Mouse (Mus musculus) neural tube, embryonic 11.5 days (tissue): ENCODE measurements around the gene Rabl2. TPM values are rescaled to one million over a fixed set of nuclear protein-coding genes. Genes with fewer than 3 reads are reported as not detected.

Source experiments
- ATAC-seq: fragments of 200-750 bp; cut with Nextera tagmentation; 2 replicates; pipeline ENCODE4 v1.8.0; 2017; ENCODE audit warnings: moderate number of reproducible peaks, mild to moderate bottlenecking, moderate TSS enrichment, moderate library complexity; ENCODE audit not compliant: insufficient read depth, low FRiP score, low TSS enrichment
- DNase-seq: peaks from one replicate; pipeline ENCODE4 v3.0.0-alpha.2; 2015; ENCODE audit warnings: low spot score
- H3K27ac ChIP-seq: fragments of 300-500 bp; sonication (generic); 2 replicates; pipeline ENCODE4 v1.5.1; 2014; ENCODE audit warnings: low read depth, mild to moderate bottlenecking, low read length
- H3K27me3 ChIP-seq: fragments of 300-500 bp; sonication (generic); 2 replicates; pipeline ENCODE4 v1.6.1; 2014; ENCODE audit warnings: mild to moderate bottlenecking, low read length, mixed read lengths; ENCODE audit not compliant: control insufficient read depth, insufficient read depth
- H3K36me3 ChIP-seq: fragments of 300-500 bp; sonication (generic); 2 replicates; pipeline ENCODE4 v1.6.1; 2014; ENCODE audit warnings: mild to moderate bottlenecking, low read length, moderate library complexity, mixed read lengths; ENCODE audit not compliant: control insufficient read depth, insufficient read depth
- H3K4me1 ChIP-seq: fragments of 300-500 bp; sonication (generic); 2 replicates; pipeline ENCODE4 v1.6.1; 2014; ENCODE audit warnings: low read length, mixed read lengths; ENCODE audit not compliant: control insufficient read depth, insufficient read depth
- H3K4me2 ChIP-seq: fragments of 300-500 bp; sonication (generic); 2 replicates; pipeline ENCODE4 v1.6.1; 2014; ENCODE audit warnings: low read depth, mild to moderate bottlenecking, moderate library complexity
- H3K4me3 ChIP-seq: fragments of 300-500 bp; sonication (generic); 2 replicates; pipeline ENCODE4 v1.5.1; 2014; ENCODE audit warnings: low read depth, low read length
- H3K9ac ChIP-seq: fragments of 300-500 bp; sonication (generic); 2 replicates; pipeline ENCODE4 v1.6.1; 2014; ENCODE audit warnings: mild to moderate bottlenecking, low read length
- H3K9me3 ChIP-seq: fragments of 300-500 bp; sonication (generic); 2 replicates; pipeline ENCODE4 v1.6.1; 2016; ENCODE audit warnings: low read length; ENCODE audit not compliant: control insufficient read depth
- WGBS: fragments of 180-500 bp; shearing (Covaris S2); extraction: QIAGEN DNeasy Blood & Tissue Kit; methylation state at CpG from one replicate; pipeline ENCODE4 v1.1.7; 2014; 5-methylcytosine and 5-hydroxymethylcytosine counted together
- polyA plus RNA-seq: library from polyadenylated mRNA; unstranded; fragments of >200 nt; fragmentation: Nextera tagmentation; extraction: Ambion mirVana; gene quantifications from 2 replicates; pipeline ENCODE4 v1.2.1, GENCODE M21; 2014

Rabl2 gene
- polyA plus RNA-seq, result 96.7 and 104 TPM in 2 replicates

DNA sequence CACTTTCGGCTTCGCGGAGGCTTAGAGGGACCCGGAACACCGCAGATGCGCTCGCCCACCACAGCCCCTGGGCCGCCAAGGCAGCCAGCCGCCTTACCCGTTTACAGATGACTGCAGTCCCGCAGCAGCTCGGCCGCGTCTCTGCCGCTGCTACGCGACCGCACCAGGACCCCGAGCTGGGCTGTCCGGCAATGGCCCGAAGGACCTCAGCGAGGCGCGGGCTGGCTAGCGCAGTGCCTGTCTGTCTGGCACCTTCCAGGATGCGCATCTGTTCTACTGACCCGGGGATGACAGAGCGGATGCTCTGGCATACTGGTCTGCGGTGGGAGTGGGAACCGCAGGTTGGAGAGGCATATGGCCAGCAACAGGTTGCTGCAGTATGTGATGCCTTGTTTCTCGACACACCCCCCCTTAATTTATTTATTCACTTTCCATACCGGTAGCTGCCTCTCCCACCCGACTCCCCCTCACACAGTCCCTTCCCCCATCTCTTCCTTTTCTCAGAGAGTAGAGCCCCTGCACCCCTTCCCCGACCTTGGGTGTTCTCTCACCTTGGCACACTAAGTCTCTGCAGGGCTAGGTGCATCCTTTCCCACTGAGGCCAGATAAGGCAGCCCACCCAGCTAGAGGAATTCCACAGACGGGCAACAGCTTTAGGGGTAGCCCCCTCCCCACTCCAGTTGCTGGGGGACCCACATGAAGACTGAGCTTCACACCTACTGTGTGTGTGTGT is at the start of gene Rabl2:
TSS of gene Rabl2 (minus strand) at position 201 of the 733 bp plus-strand sequence.
- Histone ChIP-seq H3K4me2 (peak within 1 kb of the TSS; percentile 71), H3K36me3 (no peaks in the 10 kb centered on the region), H3K4me1 (no peaks in the 10 kb centered on the region; the same call in 1 of the 2 replicates), H3K4me3 (peak within 1 kb of the TSS; percentile 58), H3K9me3 (no peaks in the 10 kb centered on the region), H3K9ac (peak within 1 kb of the TSS; percentile 67), H3K27ac (peak within 1 kb of the TSS; percentile 75), H3K27me3 (no peaks in the 10 kb centered on the region)
- WGBS, result under 1% methylated on average over 35 of the region's 35 CpGs
- ATAC-seq, result peak; percentile 96
- peak; percentile 95 for DNase-seq

DNA sequence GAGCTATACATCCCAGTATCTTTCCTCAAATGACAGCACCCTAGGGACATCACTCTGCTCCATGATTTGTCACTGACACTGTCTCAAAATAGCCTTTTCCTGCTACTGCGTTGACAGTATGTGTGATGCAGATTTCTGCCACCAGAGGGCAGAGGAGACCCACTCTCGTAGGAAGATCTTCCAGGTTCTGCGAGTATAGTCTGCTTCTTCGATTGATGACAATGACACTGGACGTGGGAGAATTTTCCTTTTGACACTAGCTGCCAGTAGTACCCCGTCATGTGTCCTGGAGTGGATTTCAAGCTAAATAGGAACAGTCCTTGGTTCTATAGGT is 31.9 kb upstream of the Rabl2 start:
- H3K4me1 ChIP-seq, result no peaks in the 10 kb centered on the region
- no peaks in the 10 kb centered on the region for H3K36me3 ChIP-seq
- H3K4me3 ChIP-seq, result no peak overlapping the region
- H3K27me3 ChIP-seq, result no peaks in the 10 kb centered on the region
- H3K9ac ChIP-seq, result no peak overlapping the region
- H3K9me3 ChIP-seq, result no peaks in the 10 kb centered on the region
- H3K27ac ChIP-seq, result no peak overlapping the region
- WGBS, result 18% methylated on average over 6 of the region's 6 CpGs
- H3K4me2 ChIP-seq, result no peak overlapping the region
- ATAC-seq, result peak; percentile 58
- DNase-seq, result peak; percentile 80

GRCm38 (mm10) chr15:89622959-89623625 is 31.4 kb upstream of the Rabl2 start:
- no peak overlapping the region for H3K27ac ChIP-seq
- 0 out of 2 replicates have a peak, but pooled peaks have one; percentile 16 for ATAC-seq

DNA sequence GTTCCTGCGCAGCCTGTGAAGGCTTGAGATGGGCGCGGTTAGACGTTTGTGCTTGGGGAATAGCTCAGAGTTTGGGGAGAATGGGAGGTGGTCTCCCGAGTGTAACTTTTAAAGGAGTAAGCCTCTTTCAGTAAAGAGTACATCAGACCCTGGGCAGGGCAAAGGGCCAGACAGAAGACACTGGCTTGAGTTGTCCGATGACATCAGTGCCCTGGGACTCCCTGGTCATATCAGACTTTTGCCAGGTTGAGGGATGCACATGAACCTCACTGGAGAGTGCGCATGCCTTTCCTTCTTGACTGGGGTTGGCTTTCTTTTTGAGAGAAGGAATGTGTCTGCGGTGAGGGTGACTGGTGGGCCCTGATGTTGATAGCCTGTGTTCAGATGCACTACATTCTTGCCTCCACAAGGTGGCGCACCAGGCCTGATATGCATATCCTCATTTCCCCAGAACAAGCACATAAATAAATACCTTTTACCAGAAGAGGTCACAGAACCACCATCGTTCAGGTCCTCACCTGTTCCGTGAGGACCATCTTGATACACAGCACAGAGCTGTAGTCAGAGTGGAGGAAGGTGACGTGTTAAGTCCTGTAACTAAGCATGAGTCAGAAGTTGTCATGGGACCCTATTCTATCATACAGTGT is 30.7 kb upstream of the Rabl2 start:
- no peak overlapping the region for H3K27ac ChIP-seq
- ATAC-seq, result peak; percentile 48; the same call in 1 of the 2 replicates

More at GRCm38 (mm10) chr15:89622959-89623625, 31.4 kb upstream of the Rabl2 start:
- Histone ChIP-seq H3K9ac (no peak overlapping the region), H3K9me3 (no peaks in the 10 kb centered on the region), H3K4me3 (no peak overlapping the region), H3K4me1 (no peaks in the 10 kb centered on the region), H3K36me3 (no peaks in the 10 kb centered on the region), H3K4me2 (no peak overlapping the region), H3K27me3 (no peaks in the 10 kb centered on the region)
- WGBS, result 64% methylated on average over 5 of the region's 5 CpGs
- no peak for DNase-seq

GRCm38 (mm10) chr15:89607888-89608287 is 16.2 kb upstream of the Rabl2 start:
- no peaks in the 10 kb centered on the region for H3K27me3 ChIP-seq
- H3K4me3 ChIP-seq, result no peak overlapping the region
- H3K9ac ChIP-seq, result no peak overlapping the region
- no peak overlapping the region for H3K27ac ChIP-seq
- no peaks in the 10 kb centered on the region for H3K36me3 ChIP-seq
- H3K4me1 ChIP-seq, result no peaks in the 10 kb centered on the region
- H3K9me3 ChIP-seq, result no peaks in the 10 kb centered on the region
- DNase-seq (no peak), ATAC-seq (no peak)
- no peak overlapping the region for H3K4me2 ChIP-seq
- WGBS, result 85% methylated on average over 9 of the region's 9 CpGs

More for the DNA sequence above, 30.7 kb upstream of the Rabl2 start:
- no peak overlapping the region for H3K9ac ChIP-seq
- no peaks in the 10 kb centered on the region for H3K9me3 ChIP-seq
- no peak overlapping the region for H3K4me3 ChIP-seq
- no peaks in the 10 kb centered on the region for H3K4me1 ChIP-seq
- H3K27me3 ChIP-seq, result no peaks in the 10 kb centered on the region
- DNase-seq, result peak; percentile 52
- no peak overlapping the region for H3K4me2 ChIP-seq
- 78% methylated on average over 12 of the region's 12 CpGs for WGBS
- H3K36me3 ChIP-seq, result no peaks in the 10 kb centered on the region

DNA sequence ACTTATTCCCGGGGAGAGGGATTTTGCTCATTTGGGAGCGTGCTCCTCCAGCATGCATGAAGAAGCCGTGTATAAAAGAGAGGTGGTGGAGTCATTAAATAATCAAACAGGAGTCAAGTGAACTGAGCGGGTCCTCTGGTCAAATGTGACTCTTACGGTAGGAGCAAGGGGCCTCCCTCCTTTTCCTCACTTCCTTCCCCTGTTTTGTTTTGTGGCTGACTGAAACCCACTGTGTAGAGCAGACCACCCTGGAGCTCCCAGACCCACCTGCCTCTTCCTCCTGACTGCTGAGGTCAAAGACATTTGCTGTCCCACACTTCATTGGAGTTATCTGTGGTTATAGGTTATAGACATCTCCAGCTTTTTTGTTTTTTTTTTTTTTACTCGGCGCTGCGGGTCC is 15.8 kb upstream of the Rabl2 start:
- Histone ChIP-seq H3K4me2 (no peak overlapping the region), H3K27ac (no peak overlapping the region), H3K4me1 (no peaks in the 10 kb centered on the region), H3K9ac (no peak overlapping the region), H3K27me3 (no peaks in the 10 kb centered on the region), H3K9me3 (no peaks in the 10 kb centered on the region), H3K4me3 (no peak overlapping the region), H3K36me3 (no peaks in the 10 kb centered on the region)
- 89% methylated on average over 8 of the region's 8 CpGs for WGBS
- no peak for DNase-seq
- no peak for ATAC-seq

- Histone ChIP-seq H3K4me1 (no peaks in the 10 kb centered on the region), H3K27me3 (no peaks in the 10 kb centered on the region), H3K4me2 (no peak overlapping the region), H3K9ac (no peak overlapping the region), H3K9me3 (no peaks in the 10 kb centered on the region), H3K4me3 (no peak overlapping the region), H3K36me3 (no peaks in the 10 kb centered on the region), H3K27ac (no peak overlapping the region)
- ATAC-seq, result no peak
- no peak for DNase-seq
- 88% methylated on average over 12 of the region's 12 CpGs for WGBS
These were observed 14.3 kb upstream of the Rabl2 start for GRCm38 (mm10) chr15:89605822-89606570.

DNA sequence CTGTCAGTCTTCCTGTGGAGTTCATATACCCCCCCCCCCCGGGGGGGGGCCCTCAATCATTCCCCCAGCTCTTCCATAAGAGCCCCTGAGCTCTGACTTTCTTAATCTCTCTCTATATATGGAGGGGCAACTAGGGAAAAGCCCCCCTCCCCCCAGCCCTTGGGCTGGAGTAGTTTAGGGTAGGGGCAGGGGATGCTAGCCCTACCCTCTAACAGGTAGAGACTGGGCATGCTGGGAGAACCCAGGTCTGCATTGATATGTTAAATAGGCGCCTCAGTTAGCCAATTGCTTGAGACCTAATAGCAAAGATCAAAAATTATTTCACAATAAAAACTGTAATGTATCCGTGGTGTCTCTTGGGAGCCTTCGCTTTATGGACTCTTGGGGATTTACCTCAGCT is 825 bp upstream of the Rabl2 start:
- no peaks in the 10 kb centered on the region for H3K27me3 ChIP-seq
- H3K4me1 ChIP-seq, result no peaks in the 10 kb centered on the region; the same call in 1 of the 2 replicates
- no peak overlapping the region for H3K9ac ChIP-seq
- no peak for DNase-seq
- no peaks in the 10 kb centered on the region for H3K9me3 ChIP-seq
- H3K36me3 ChIP-seq, result no peaks in the 10 kb centered on the region
- peak overlapping the region; percentile 71 for H3K4me2 ChIP-seq
- 46% methylated on average over 4 of the region's 4 CpGs for WGBS
- 0 out of 2 replicates have a peak overlapping the region, but pooled peaks have one; percentile 58 for H3K4me3 ChIP-seq
- ATAC-seq, result peak; percentile 32; the same call in 1 of the 2 replicates
- H3K27ac ChIP-seq, result no peak overlapping the region
